Mouse (Mus musculus) CD4-positive, CD25-positive, alpha-beta regulatory T cell, adult 2 months (primary cell): ENCODE measurements around the gene Asic2.
A peak's percentile ranks its signal among the peaks of the same experiment; 100 is the strongest.

Experiments used
- DNase-seq: peaks from one replicate; pipeline ENCODE4 v3.0.0-alpha.2; 2012; ENCODE audit warnings: low read depth, low spot score

Asic2 gene

DNA sequence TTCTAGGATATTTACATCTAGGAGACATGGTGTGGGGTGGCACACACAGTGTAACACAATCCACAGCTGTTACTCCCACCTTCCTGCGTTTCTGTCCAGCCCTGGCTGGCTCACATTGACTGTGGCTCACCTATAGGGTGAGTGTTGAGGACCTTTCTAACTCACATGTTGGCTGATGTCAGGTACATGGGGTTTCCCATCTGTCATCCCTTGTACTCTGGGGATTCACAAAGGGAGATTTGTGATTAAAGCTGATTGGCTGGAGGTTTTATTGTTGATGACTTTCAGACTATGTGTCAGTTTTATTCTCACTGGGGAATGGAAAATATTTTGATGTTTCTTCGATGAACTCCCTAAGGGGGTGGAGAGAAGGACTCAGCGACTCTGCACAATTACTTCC, 229.3 kb downstream of the Asic2 start:
- peak; percentile 39 for DNase-seq

- no peak for DNase-seq
These were observed 230.5 kb downstream of the Asic2 start for GRCm38 (mm10) chr11:81737777-81738176.

DNA sequence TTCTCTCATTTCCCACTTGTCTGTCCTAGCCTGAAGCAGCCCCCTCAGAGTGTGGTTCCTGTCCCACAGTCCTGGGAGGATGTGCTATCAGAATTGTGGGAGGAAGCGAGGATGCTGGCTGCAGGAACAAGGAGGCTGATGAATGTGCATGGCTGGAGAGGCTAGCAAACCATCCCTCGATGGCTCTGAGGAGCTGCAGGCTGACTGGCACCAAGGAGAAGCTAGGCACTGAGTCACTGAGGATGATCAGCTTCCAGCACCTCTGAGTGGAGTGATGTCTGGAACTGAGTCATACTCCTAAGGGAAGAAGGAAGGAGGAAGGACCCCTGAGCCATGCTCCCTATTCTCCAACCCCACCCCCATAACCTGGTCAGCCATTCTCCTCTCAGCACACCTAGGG, 246.2 kb downstream of the Asic2 start:
- DNase-seq = no peak

DNA sequence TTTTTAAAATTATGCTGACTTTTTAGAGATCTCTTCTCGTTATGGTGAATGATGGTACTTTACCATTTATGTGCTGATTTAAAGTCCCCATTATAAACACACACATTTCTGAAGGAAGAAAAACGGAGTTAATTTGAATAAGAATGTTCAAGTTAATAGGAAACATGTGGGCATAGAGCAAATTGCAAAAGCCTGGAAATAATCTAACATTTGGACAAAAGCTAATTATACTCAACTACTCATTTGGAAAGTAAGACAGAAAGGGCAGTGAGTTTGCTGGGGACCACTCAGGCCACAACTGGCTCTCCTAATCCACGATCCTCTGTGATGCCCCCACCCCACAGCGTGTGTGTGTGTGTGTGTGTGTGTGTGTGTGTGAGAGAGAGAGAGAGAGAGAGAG, 253.5 kb downstream of the Asic2 start:
- DNase-seq = no peak

- DNase-seq = no peak
These were observed 261.3 kb downstream of the Asic2 start for GRCm38 (mm10) chr11:81706996-81707395.

GRCm38 (mm10) chr11:81698008-81698407, 270.2 kb downstream of the Asic2 start:
- no peak for DNase-seq

- no peak for DNase-seq
These were observed 272.8 kb downstream of the Asic2 start for GRCm38 (mm10) chr11:81695501-81695900.

- DNase-seq = no peak
These were observed 287.7 kb downstream of the Asic2 start for GRCm38 (mm10) chr11:81680511-81680910.

- peak; percentile 1 for DNase-seq
These were observed 296.5 kb downstream of the Asic2 start for GRCm38 (mm10) chr11:81671724-81672123.

GRCm38 (mm10) chr11:81670436-81670835, 297.8 kb downstream of the Asic2 start:
- DNase-seq = no peak

GRCm38 (mm10) chr11:81658850-81659249, 309.4 kb downstream of the Asic2 start:
- DNase-seq = no peak

- no peak for DNase-seq
These were observed 311.1 kb downstream of the Asic2 start for GRCm38 (mm10) chr11:81657121-81657520.

DNA sequence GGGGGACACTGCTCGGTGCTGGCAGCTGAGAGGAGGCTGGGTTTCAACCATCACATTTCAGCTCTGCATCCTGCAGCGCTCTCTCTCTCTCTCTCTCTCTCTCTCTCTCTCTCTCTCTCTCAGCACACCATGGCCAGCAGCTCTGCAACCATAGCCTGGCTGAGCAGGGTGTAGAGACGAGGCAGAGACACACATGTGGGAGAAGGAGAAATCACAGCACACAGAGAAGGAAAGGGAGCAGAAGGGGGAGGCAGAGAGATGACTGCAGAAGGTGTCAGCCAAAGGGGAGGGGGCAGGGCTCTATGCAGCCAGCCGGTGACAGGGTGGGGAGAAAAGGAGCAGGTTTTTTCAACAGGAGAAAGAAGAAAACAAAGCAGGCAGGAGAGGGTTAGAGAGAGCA, 320.4 kb downstream of the Asic2 start:
- no peak for DNase-seq

DNA sequence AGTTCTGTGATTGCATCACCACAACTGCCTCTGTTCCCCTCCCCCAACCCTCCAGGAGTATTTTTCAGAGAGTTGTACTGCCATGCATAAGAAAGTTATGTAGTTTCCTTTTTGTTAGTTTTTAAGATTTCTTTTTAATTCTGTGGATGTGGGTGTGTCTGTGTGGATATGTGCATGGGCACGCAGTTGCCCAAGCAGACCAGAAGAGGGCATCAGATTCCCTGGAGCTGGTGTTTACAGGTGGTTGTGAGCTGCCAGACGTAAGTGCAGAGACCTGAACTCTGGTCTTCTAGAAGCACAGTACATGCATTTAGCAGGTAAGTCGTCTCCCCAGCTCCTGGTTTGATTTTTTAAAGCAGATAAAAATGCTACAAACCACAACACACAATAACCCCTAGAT, 322.7 kb downstream of the Asic2 start:
- DNase-seq = no peak

DNA sequence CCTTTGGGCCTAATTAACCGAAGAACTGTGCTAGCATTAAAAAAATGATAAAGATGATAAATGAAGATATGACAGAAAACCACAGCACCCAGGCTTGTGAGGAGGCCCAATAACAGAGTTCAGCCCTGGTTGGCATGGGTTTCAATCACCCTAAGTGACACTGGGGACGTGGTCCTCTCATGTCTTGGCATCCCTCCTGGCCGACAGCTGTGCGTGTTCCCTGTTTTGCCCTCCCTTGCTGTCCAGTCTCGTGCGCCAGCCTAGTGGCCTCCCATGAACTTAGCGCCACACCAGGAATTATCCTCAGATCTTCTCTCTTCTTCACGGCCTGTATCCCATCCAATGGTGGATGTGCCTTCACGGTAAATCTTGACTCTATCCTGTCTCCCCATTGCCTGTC, 331.9 kb downstream of the Asic2 start:
- DNase-seq = no peak

- DNase-seq = peak; percentile 54
These were observed 333.6 kb downstream of the Asic2 start for GRCm38 (mm10) chr11:81634360-81635350.

DNA sequence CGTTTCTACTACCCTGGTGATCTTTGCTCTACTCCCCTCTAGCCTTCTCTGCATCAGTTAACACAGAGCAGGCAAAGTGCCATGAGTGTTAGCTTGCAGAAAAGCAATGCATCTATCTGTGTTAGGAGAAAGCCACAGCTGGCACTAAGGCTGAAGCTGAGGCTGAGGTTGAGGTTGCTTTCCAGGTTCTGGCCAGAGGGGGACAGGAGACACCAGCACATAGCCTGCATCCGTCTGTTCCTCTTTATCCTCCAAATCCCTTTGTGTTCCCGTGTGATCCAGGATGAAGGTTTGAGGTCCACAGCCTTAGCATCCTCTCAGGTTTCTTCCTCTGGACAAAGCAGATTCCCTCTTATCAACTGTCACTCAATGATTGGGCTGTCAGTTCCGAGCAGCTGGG, 343.1 kb downstream of the Asic2 start:
- DNase-seq = no peak

GRCm38 (mm10) chr11:81620516-81620915, 347.7 kb downstream of the Asic2 start:
- DNase-seq = no peak

DNA sequence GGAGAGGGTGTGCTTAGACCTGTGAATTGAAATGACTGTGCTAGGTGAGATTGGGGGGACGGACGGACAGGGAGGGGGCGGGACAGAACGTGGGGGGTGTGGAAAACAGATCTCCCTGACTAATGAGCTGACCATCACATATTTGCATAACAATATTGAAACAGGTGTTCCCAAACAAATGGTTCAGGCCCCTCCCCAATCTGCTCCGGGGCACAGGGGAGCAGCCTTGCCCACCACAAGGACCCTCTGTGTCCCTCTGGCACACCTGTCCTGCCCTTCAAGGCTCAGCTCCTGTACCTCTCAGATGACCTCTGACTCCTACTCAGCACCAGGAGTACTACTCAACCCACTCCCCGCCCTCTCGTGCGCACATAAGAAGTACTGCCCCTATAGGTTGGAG, 351.8 kb downstream of the Asic2 start:
- no peak for DNase-seq

GRCm38 (mm10) chr11:81613869-81614620, 354.2 kb downstream of the Asic2 start:
- DNase-seq = no peak

DNA sequence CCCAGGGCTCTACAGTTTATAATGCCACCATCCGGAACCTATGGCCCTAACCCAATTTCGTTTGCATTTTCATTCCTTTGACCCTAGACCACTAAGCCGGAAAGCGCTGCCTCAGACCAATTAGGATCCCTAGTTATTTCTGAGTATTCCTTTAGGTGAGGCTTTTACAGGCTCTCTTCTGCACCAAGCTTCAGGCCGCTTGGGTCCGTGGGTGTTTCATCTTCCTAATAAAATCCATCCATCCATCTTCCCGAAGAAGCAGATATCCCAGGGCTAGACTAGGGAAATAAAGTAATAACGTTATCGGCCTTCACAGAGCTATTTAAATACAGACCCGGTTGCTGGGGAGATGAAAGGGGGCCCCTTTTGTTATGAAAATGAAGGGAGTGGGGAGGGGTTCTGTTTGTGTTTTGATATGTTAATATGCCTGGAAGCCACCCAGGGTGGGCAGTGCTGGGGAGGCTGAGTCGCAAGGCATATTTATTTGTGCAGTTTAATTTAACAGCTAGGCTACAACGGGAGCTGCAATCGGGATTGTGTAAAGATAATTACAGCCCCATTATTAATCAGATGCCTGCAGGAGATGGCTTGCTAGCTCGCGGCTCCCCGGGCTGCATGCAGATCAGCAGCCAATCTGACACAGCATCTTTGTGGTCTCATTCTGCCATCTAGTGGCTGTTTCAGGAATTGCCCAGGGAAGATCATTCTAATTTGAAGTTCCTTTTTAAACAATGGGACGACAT, 355.3 kb downstream of the Asic2 start:
- DNase-seq = peak; percentile 74
